Mouse (Mus musculus) MEL (cell line): ENCODE measurements around the gene Kif26b. TPM values are rescaled to one million over a fixed set of nuclear protein-coding genes. Genes with fewer than 3 reads are reported as not detected.

Source experiments
- DNase-seq: peaks from one replicate; pipeline ENCODE4 v3.0.0; 2011; ENCODE audit warnings: low read depth, low spot score
- H3K27ac ChIP-seq: 2 replicates; pipeline ENCODE4 v1.5.1; 2012; ENCODE audit warnings: low read depth, mild to moderate bottlenecking, control low read depth, low read length, moderate library complexity; ENCODE audit not compliant: control insufficient read depth
- H3K27me3 ChIP-seq, 2 experiments: fragments of 150-350 bp in 1 of 2; sonication (generic) in 1 of 2; 2 replicates each; pipeline ENCODE4 v1.6.1; 2012; ENCODE audit warnings: low read length in 2 of 2, mild to moderate bottlenecking in 2 of 2, improper control_type of control experiment in 1 of 2, moderate library complexity in 1 of 2; ENCODE audit not compliant: insufficient read depth in 2 of 2, control insufficient read depth in 1 of 2
- H3K36me3 ChIP-seq, 2 experiments: 2 replicates each; pipeline ENCODE4 v1.6.1; 2012 to 2014; ENCODE audit warnings: low read length in 2 of 2, improper control_type of control experiment in 1 of 2, inconsistent platforms in 1 of 2, mild to moderate bottlenecking in 1 of 2; ENCODE audit not compliant: insufficient read depth in 2 of 2, control insufficient read depth in 1 of 2
- H3K4me1 ChIP-seq, 2 experiments: fragments of 150-350 bp in 1 of 2; sonication (generic) in 1 of 2; 2 replicates each; pipeline ENCODE4 v1.6.1; 2012; ENCODE audit warnings: low read length in 2 of 2, improper control_type of control experiment in 1 of 2, mild to moderate bottlenecking in 1 of 2; ENCODE audit not compliant: insufficient read depth in 2 of 2, control insufficient read depth in 1 of 2
- H3K4me3 ChIP-seq, 2 experiments: fragments of 150-350 bp in 1 of 2; sonication (generic) in 1 of 2; 2 replicates each; pipeline ENCODE4 v1.5.1; 2012; ENCODE audit warnings: low read depth in 2 of 2, low read length in 2 of 2, mild to moderate bottlenecking in 2 of 2, moderate library complexity in 2 of 2, control low read depth in 1 of 2, improper control_type of control experiment in 1 of 2; ENCODE audit not compliant: control insufficient read depth in 1 of 2, insufficient read depth in 1 of 2
- H3K79me2 ChIP-seq: 2 replicates; pipeline ENCODE4 v1.6.1; 2012; ENCODE audit warnings: mild to moderate bottlenecking, low read length, moderate library complexity; ENCODE audit not compliant: control insufficient read depth, poor library complexity, insufficient read depth
- H3K9ac ChIP-seq: 2 replicates; pipeline ENCODE4 v1.6.1; 2012; ENCODE audit warnings: low read depth, mild to moderate bottlenecking, control low read depth, low read length, moderate library complexity; ENCODE audit not compliant: control insufficient read depth, poor library complexity, severe bottlenecking
- H3K9me3 ChIP-seq: fragments of 150-350 bp; sonication (generic); replicated peaks from 2 replicates; pipeline ENCODE4 v1.6.1; 2012; ENCODE audit warnings: mild to moderate bottlenecking, low read length, improper control_type of control experiment, moderate library complexity; ENCODE audit not compliant: insufficient read depth
- ELF1 ChIP-seq: IDR thresholded peaks from 2 replicates; pipeline ENCODE4 v1.6.1; 2014; ENCODE audit warnings: low read depth, mild to moderate bottlenecking, inconsistent platforms, low read length, improper control_type of control experiment, moderate library complexity
- EP300 ChIP-seq, 2 experiments: IDR thresholded peaks; 2 replicates each; pipeline ENCODE4 v1.6.1; 2011; ENCODE audit warnings: improper control_type of control experiment in 2 of 2, low read length in 2 of 2, low read depth in 1 of 2, mild to moderate bottlenecking in 1 of 2
- ETS1 ChIP-seq: IDR thresholded peaks from 2 replicates; pipeline ENCODE4 v1.6.1; 2012; ENCODE audit warnings: low read depth, mild to moderate bottlenecking, inconsistent platforms, low read length, improper control_type of control experiment, moderate library complexity
- GATA1 ChIP-seq: IDR thresholded peaks from 2 replicates; pipeline ENCODE4 v1.6.1; 2011; ENCODE audit warnings: low read depth, low read length, improper control_type of control experiment
- HCFC1 ChIP-seq: IDR thresholded peaks from 2 replicates; pipeline ENCODE4 v1.6.1; 2012; ENCODE audit warnings: low read depth, mild to moderate bottlenecking, inconsistent platforms, low read length, improper control_type of control experiment, moderate library complexity
- MAX ChIP-seq: IDR thresholded peaks from 2 replicates; pipeline ENCODE4 v1.6.1; 2011; ENCODE audit warnings: low read length, improper control_type of control experiment
- MXI1 ChIP-seq: IDR thresholded peaks from 2 replicates; pipeline ENCODE4 v1.6.1; 2011; ENCODE audit warnings: mild to moderate bottlenecking, low read depth, low read length, improper control_type of control experiment
- MYC ChIP-seq: IDR thresholded peaks from 2 replicates; pipeline ENCODE4 v1.6.1; 2011; ENCODE audit warnings: low read depth, mild to moderate bottlenecking, low read length, improper control_type of control experiment, moderate library complexity
- POLR2AphosphoS2 ChIP-seq: IDR thresholded peaks from 2 replicates; pipeline ENCODE4 v1.6.1; 2011; ENCODE audit warnings: low read length, improper control_type of control experiment
- RAD21 ChIP-seq: IDR thresholded peaks from 2 replicates; pipeline ENCODE4 v1.6.1; 2011; ENCODE audit warnings: mild to moderate bottlenecking, low read depth, low read length, improper control_type of control experiment
- SIN3A ChIP-seq: IDR thresholded peaks from 2 replicates; pipeline ENCODE4 v1.6.1; 2012; ENCODE audit warnings: low read length, improper control_type of control experiment, inconsistent platforms
- TAL1 ChIP-seq: IDR thresholded peaks from 2 replicates; pipeline ENCODE4 v1.6.1; 2012; ENCODE audit warnings: mild to moderate bottlenecking, inconsistent platforms, low read length, moderate library complexity, mixed read lengths
- TBP ChIP-seq: IDR thresholded peaks from 2 replicates; pipeline ENCODE4 v1.8.0; 2011; ENCODE audit warnings: low read depth, low read length, improper control_type of control experiment
- TCF12 ChIP-seq: IDR thresholded peaks from 2 replicates; pipeline ENCODE4 v1.6.1; 2014; ENCODE audit warnings: low read depth, mild to moderate bottlenecking, inconsistent platforms, low read length, improper control_type of control experiment, moderate library complexity
- USF1 ChIP-seq: IDR thresholded peaks from 2 replicates; pipeline ENCODE4 v1.6.1; 2014; ENCODE audit warnings: low read depth, mild to moderate bottlenecking, inconsistent platforms, low read length, improper control_type of control experiment, moderate library complexity
- USF2 ChIP-seq, 2 experiments: IDR thresholded peaks; 2 replicates each; pipeline ENCODE4 v1.6.1; 2011 to 2012; ENCODE audit warnings: improper control_type of control experiment in 2 of 2, low read length in 2 of 2, borderline replicate concordance in 1 of 2, inconsistent platforms in 1 of 2, low read depth in 1 of 2, mild to moderate bottlenecking in 1 of 2; ENCODE audit not compliant: insufficient read depth in 1 of 2
- ZKSCAN1 ChIP-seq: IDR thresholded peaks from 2 replicates; pipeline ENCODE4 v1.6.1; 2012; ENCODE audit warnings: low read depth, mild to moderate bottlenecking, inconsistent platforms, low read length, improper control_type of control experiment, moderate library complexity
- ZMIZ1 ChIP-seq: IDR thresholded peaks from 2 replicates; pipeline ENCODE4 v1.6.1; 2012; ENCODE audit warnings: low read depth, mild to moderate bottlenecking, inconsistent platforms, low read length, improper control_type of control experiment, moderate library complexity
- polyA plus RNA-seq, 2 experiments: library from polyadenylated mRNA; stranded (reverse) in 1 of 2; unstranded in 1 of 2; fragments of >175 nt in 1 of 2; fragments of >200 nt in 1 of 2; gene quantifications; 2 replicates each; pipeline versions ENCODE4 v1.2.1 to v1.2.4; 2012; ENCODE audit warnings: low replicate concordance in 2 of 2, low read depth in 1 of 2; ENCODE audit not compliant: insufficient read length in 2 of 2, insufficient read depth in 1 of 2, missing spikeins in 1 of 2
- total RNA-seq: library from RNA; depleted of rRNA; stranded (reverse); fragments of 300-350 nt; gene quantifications from 2 replicates; pipeline ENCODE4 v1.2.3, GENCODE M21; 2012

Kif26b gene
- total and polyA plus RNA-seq, 3 experiments, result 0.08 to 0.50 TPM; not detected in 1

DNA sequence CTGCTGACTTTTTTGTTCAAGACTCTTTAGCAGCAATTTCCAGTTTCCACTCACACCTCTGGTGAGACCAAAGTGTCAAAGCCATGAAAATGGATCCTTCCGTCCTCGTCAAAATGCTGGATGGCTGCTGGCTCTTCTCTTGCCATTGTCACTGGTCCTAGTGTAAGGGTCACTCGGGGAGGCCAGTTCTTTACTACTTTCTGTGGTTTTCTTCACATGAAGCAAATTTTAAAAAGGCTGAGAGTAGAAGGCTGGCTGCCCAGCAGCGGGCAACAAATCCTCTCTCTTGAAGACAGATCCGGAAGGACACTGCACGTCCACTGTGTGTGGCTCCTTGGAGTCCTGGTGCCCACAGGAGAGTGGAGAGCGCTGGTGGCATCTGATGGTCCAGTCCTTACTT lies 265.9 kb downstream of the Kif26b start:
- no peak overlapping the region for H3K27ac ChIP-seq
- DNase-seq, result no peak

DNA sequence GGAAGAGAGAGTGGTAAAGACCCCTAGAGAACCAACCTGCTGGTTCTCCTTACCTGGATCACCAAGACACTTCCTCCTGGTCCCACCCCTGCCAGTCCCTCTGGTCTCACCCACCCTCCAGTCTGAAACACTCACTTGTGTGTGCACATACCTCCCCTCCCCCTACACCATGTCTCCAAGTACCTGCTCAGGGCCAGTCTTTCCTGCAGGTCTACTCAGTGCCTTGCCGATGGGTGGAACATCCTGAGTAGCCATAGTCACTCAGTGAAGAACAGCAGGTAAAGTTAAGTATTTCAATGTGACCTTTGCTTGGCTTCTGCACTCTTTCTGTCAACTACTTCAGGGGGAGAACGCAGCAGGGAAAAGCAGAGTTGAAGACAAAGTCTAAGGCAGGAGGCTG lies 268.5 kb downstream of the Kif26b start:
- Histone ChIP-seq H3K27ac (no peak overlapping the region), H3K79me2 (no peaks in the 10 kb centered on the region), H3K4me1 (no peaks in the 10 kb centered on the region), H3K9me3 (no peaks in the 10 kb centered on the region), H3K27me3 (peaks cover 0 to 5% of the 10 kb centered on the region in 2 experiments; a peak in 2 of 4 replicates), H3K36me3 (no peaks in the 10 kb centered on the region), H3K9ac (no peak overlapping the region), H3K4me3 (no peak overlapping the region)
- TF ChIP-seq ZMIZ1 (no peak), USF2 (IDR thresholded peaks at IDR 0.05; ENCODE audit: borderline replicate concordance in 1 of 2, insufficient read depth in 1 of 2, low read depth in 1 of 2, low read length in 2 of 2) (no peak), ZKSCAN1 (no peak), MAX (no peak), USF1 (no peak), GATA1 (no peak), TCF12 (no peak), TAL1 (no peak)
- DNase-seq, result no peak

More for the DNA sequence above, 265.9 kb downstream of the Kif26b start:
- no peaks in the 10 kb centered on the region for H3K79me2 ChIP-seq
- H3K9ac ChIP-seq, result no peak overlapping the region
- no peak overlapping the region for H3K4me3 ChIP-seq
- H3K27me3 ChIP-seq, result peaks cover 0 to 4% of the 10 kb centered on the region in 2 experiments; a peak in 2 of 4 replicates
- H3K4me1 ChIP-seq, result no peaks in the 10 kb centered on the region
- H3K9me3 ChIP-seq, result no peaks in the 10 kb centered on the region
- H3K36me3 ChIP-seq, result no peaks in the 10 kb centered on the region
- TF ChIP-seq TBP (no peak), ELF1 (no peak), MYC (no peak), RAD21 (no peak), EP300 (IDR thresholded peaks at IDR 0.05; ENCODE audit: low read depth in 1 of 2, low read length in 2 of 2) (no peak), MXI1 (no peak), POLR2AphosphoS2 (no peak), ETS1 (no peak), SIN3A (no peak), HCFC1 (no peak)
